Mouse (Mus musculus) T-helper 17 cell (primary cell): ENCODE measurements around the gene Bmp6.

Experiments used
- in situ Hi-C, 2 experiments: fragments of 300-600 bp; cut with MboI, MseI; formaldehyde crosslinking; loops; 1 replicate in 1 of 2; 2 replicates in 1 of 2; pipeline ENCODE4 v1.15.1; 2025; ENCODE audit warnings: high pct_unique_total_duplicates in 2 of 2

The Bmp6 gene

GRCm38 (mm10) chr13:38352986-38353385, 8.1 kb downstream of the Bmp6 start:
- in situ Hi-C loops = no loop called here

GRCm38 (mm10) chr13:38353420-38354255, 8.7 kb downstream of the Bmp6 start:
- in situ Hi-C loops = no loop called here

- in situ Hi-C loops = no loop called here
Measured at GRCm38 (mm10) chr13:38354284-38354683, 9.4 kb downstream of the Bmp6 start.

GRCm38 (mm10) chr13:38359045-38359444, 14.1 kb downstream of the Bmp6 start:
- in situ Hi-C loops = no loop called here

GRCm38 (mm10) chr13:38362751-38363150, 17.8 kb downstream of the Bmp6 start:
- in situ Hi-C loops = no loop called here

GRCm38 (mm10) chr13:38363869-38364268, 19.0 kb downstream of the Bmp6 start:
- in situ Hi-C loops = no loop called here

GRCm38 (mm10) chr13:38369624-38370023, 24.7 kb downstream of the Bmp6 start:
- in situ Hi-C loops = no loop called here

- in situ Hi-C loops = no loop called here
Measured at GRCm38 (mm10) chr13:38376071-38376470, 31.2 kb downstream of the Bmp6 start.

GRCm38 (mm10) chr13:38377355-38377754, 32.4 kb downstream of the Bmp6 start:
- in situ Hi-C loops = no loop called here

GRCm38 (mm10) chr13:38379806-38380205, 34.9 kb downstream of the Bmp6 start:
- in situ Hi-C loops = no loop called here

- in situ Hi-C loops = no loop called here
Measured at GRCm38 (mm10) chr13:38386035-38386559, 41.2 kb downstream of the Bmp6 start.

- in situ Hi-C loops = no loop called here
Measured at GRCm38 (mm10) chr13:38387453-38388040, 42.6 kb downstream of the Bmp6 start.

- in situ Hi-C loops = no loop called here
Measured at GRCm38 (mm10) chr13:38393444-38393843, 48.5 kb downstream of the Bmp6 start.

- in situ Hi-C loops = no loop called here
Measured at GRCm38 (mm10) chr13:38395026-38395425, 50.1 kb downstream of the Bmp6 start.

GRCm38 (mm10) chr13:38397007-38397545, 52.2 kb downstream of the Bmp6 start:
- in situ Hi-C loops = no loop called here

- in situ Hi-C loops = no loop called here
Measured at GRCm38 (mm10) chr13:38398658-38399057, 53.8 kb downstream of the Bmp6 start.

- in situ Hi-C loops = no loop called here
Measured at GRCm38 (mm10) chr13:38400662-38401061, 55.8 kb downstream of the Bmp6 start.

GRCm38 (mm10) chr13:38407611-38408315, 62.9 kb downstream of the Bmp6 start:
- in situ Hi-C loops = no loop called here

- in situ Hi-C loops = no loop called here
Measured at GRCm38 (mm10) chr13:38408636-38409035, 63.7 kb downstream of the Bmp6 start.

GRCm38 (mm10) chr13:38410322-38410865, 65.5 kb downstream of the Bmp6 start:
- in situ Hi-C loops = no loop called here

- in situ Hi-C loops = no loop called here
Measured at GRCm38 (mm10) chr13:38419781-38420180, 74.9 kb downstream of the Bmp6 start.

- in situ Hi-C loops = no loop called here
Measured at GRCm38 (mm10) chr13:38422491-38422890, 77.6 kb downstream of the Bmp6 start.
